Comparison of ENCODE assay signal across 19 mouse cellular contexts in genomic region chr17:90130836-90131235, GRCm38 (mm10).
A peak's percentile ranks its signal among the peaks of the same experiment; 100 is the strongest.
DNase-seq lines count a peak whose midpoint lies in the region; ATAC-seq lines count a peak whose summit lies in the region.
"Had no signal": no experiment of that assay in that cellular context is flagged by ENCODE, and none has a peak within 500 bp of the region (broad histone marks: within the 10 kb centered on the region; RNA-seq: fewer than 3 reads in every experiment).

No protein-coding gene starts in this region.

- H3K27ac ChIP-seq in forebrain, embryonic 15.5 days (replicated peaks), result no peak overlapping the region
- no peak overlapping the region for H3K27ac ChIP-seq in forebrain, embryonic 11.5 days (ENCODE audit: low read depth, low read length)
- no peak overlapping the region for H3K27ac ChIP-seq in neural tube, embryonic 11.5 days (ENCODE audit: low read depth, low read length)
- no peak overlapping the region for H3K27ac ChIP-seq in neural tube, embryonic 15.5 days (replicated peaks)
- no peak overlapping the region for H3K27ac ChIP-seq in heart, embryonic 10.5 days
- H3K27ac ChIP-seq: heart, embryonic 15.5 days; hindbrain, embryonic 10.5 days; intestine, embryonic 15.5 days; limb, embryonic 12.5 days; liver, embryonic 15.5 days; neural tube, embryonic 13.5 days had no signal

- no peaks in the 10 kb centered on the region for H3K9me3 ChIP-seq in forebrain, embryonic 15.5 days
- no peaks in the 10 kb centered on the region for H3K9me3 ChIP-seq in forebrain, embryonic 11.5 days (ENCODE audit: control insufficient read depth, low read length)
- no peaks in the 10 kb centered on the region for H3K9me3 ChIP-seq in neural tube, embryonic 11.5 days (ENCODE audit: control insufficient read depth, low read length)
- H3K9me3 ChIP-seq in neural tube, embryonic 15.5 days (replicated peaks), result no peaks in the 10 kb centered on the region
- H3K9me3 ChIP-seq in heart, embryonic 10.5 days, result no peaks in the 10 kb centered on the region
- H3K9me3 ChIP-seq: heart, embryonic 15.5 days; hindbrain, embryonic 10.5 days; intestine, embryonic 15.5 days; limb, embryonic 12.5 days; liver, embryonic 15.5 days; neural tube, embryonic 13.5 days had no signal

- no peak for DNase-seq in forebrain, embryonic 11.5 days (ENCODE audit: low spot score)
- DNase-seq in neural tube, embryonic 11.5 days (ENCODE audit: low spot score), result no peak
- DNase-seq in cerebellum, adult 9-11 months, result peak; percentile 61
- no peak for DNase-seq in thymus, postnatal 14 days
- no peak for DNase-seq in heart, embryonic 10.5 days (ENCODE audit: low spot score)
- DNase-seq: adrenal gland, postnatal 25 days; B cell, adult 2 months; heart, adult 11 months; right cerebral cortex, postnatal 4 days had no signal

- no peak overlapping the region for H3K9ac ChIP-seq in forebrain, embryonic 15.5 days (replicated peaks)
- H3K9ac ChIP-seq in forebrain, embryonic 11.5 days (ENCODE audit: low read length), result no peak overlapping the region
- no peak overlapping the region for H3K9ac ChIP-seq in neural tube, embryonic 11.5 days (ENCODE audit: low read length)
- H3K9ac ChIP-seq in neural tube, embryonic 15.5 days (replicated peaks), result no peak overlapping the region
- H3K9ac ChIP-seq: heart, embryonic 15.5 days; intestine, embryonic 15.5 days; limb, embryonic 12.5 days; liver, embryonic 15.5 days; neural tube, embryonic 13.5 days had no signal

- H3K4me3 ChIP-seq in forebrain, embryonic 15.5 days, result no peak overlapping the region
- no peak overlapping the region for H3K4me3 ChIP-seq in forebrain, embryonic 11.5 days (ENCODE audit: low read depth, low read length)
- H3K4me3 ChIP-seq in neural tube, embryonic 11.5 days (ENCODE audit: low read depth, low read length), result no peak overlapping the region
- H3K4me3 ChIP-seq in neural tube, embryonic 15.5 days (replicated peaks), result no peak overlapping the region
- H3K4me3 ChIP-seq in heart, embryonic 10.5 days, result no peak overlapping the region
- H3K4me3 ChIP-seq: heart, embryonic 15.5 days; hindbrain, embryonic 10.5 days; intestine, embryonic 15.5 days; limb, embryonic 12.5 days; liver, embryonic 15.5 days; neural tube, embryonic 13.5 days had no signal

- no peak overlapping the region for H3K4me2 ChIP-seq in forebrain, embryonic 15.5 days (replicated peaks)
- no peak overlapping the region for H3K4me2 ChIP-seq in forebrain, embryonic 11.5 days (ENCODE audit: low read depth, low read length, severe bottlenecking)
- H3K4me2 ChIP-seq in neural tube, embryonic 11.5 days (ENCODE audit: low read depth), result no peak overlapping the region
- H3K4me2 ChIP-seq in neural tube, embryonic 15.5 days, result no peak overlapping the region
- H3K4me2 ChIP-seq: heart, embryonic 15.5 days; intestine, embryonic 15.5 days; limb, embryonic 12.5 days; liver, embryonic 15.5 days; neural tube, embryonic 13.5 days had no signal

- H3K27me3 ChIP-seq in forebrain, embryonic 15.5 days, result no peaks in the 10 kb centered on the region
- no peaks in the 10 kb centered on the region for H3K27me3 ChIP-seq in forebrain, embryonic 11.5 days (ENCODE audit: control insufficient read depth, insufficient read depth, low read length)
- H3K27me3 ChIP-seq in neural tube, embryonic 11.5 days (ENCODE audit: control insufficient read depth, insufficient read depth, low read length), result no peaks in the 10 kb centered on the region
- no peaks in the 10 kb centered on the region for H3K27me3 ChIP-seq in neural tube, embryonic 15.5 days (replicated peaks)
- H3K27me3 ChIP-seq in heart, embryonic 10.5 days (ENCODE audit: insufficient read depth, poor library complexity, severe bottlenecking), result no peaks in the 10 kb centered on the region
- H3K27me3 ChIP-seq: heart, embryonic 15.5 days; intestine, embryonic 15.5 days; limb, embryonic 12.5 days; liver, embryonic 15.5 days; neural tube, embryonic 13.5 days had no signal

- ATAC-seq in forebrain, embryonic 15.5 days (replicated peaks), result 0 out of 2 replicates have a peak, but pooled peaks have one; percentile 29
- no peak for ATAC-seq in forebrain, embryonic 11.5 days (replicated peaks; ENCODE audit: low FRiP score)
- peak; percentile 38 for ATAC-seq in neural tube, embryonic 11.5 days (ENCODE audit: insufficient read depth, low FRiP score, low TSS enrichment)
- ATAC-seq in neural tube, embryonic 15.5 days (ENCODE audit: low FRiP score), result no peak
- ATAC-seq: intestine, embryonic 15.5 days; lung, postnatal 0 days; midbrain, embryonic 16.5 days had no signal

- WGBS in forebrain, embryonic 15.5 days, result 71% methylated on average over 12 of the region's 12 CpGs
- WGBS in forebrain, embryonic 11.5 days, result 89% methylated on average over 11 of the region's 12 CpGs
- WGBS in neural tube, embryonic 11.5 days, result 63% methylated on average over 12 of the region's 12 CpGs
- 49% methylated on average over 11 of the region's 12 CpGs for WGBS in neural tube, embryonic 15.5 days
- 77% methylated on average over 12 of the region's 12 CpGs for WGBS in heart, embryonic 10.5 days

- no peaks in the 10 kb centered on the region for H3K4me1 ChIP-seq in forebrain, embryonic 15.5 days
- H3K4me1 ChIP-seq in forebrain, embryonic 11.5 days (replicated peaks; ENCODE audit: control insufficient read depth, insufficient read depth, low read length), result no peaks in the 10 kb centered on the region
- H3K4me1 ChIP-seq in neural tube, embryonic 11.5 days (ENCODE audit: control insufficient read depth, insufficient read depth, low read length), result no peaks in the 10 kb centered on the region
- no peaks in the 10 kb centered on the region for H3K4me1 ChIP-seq in neural tube, embryonic 15.5 days
- H3K4me1 ChIP-seq in heart, embryonic 10.5 days, result no peaks in the 10 kb centered on the region
- H3K4me1 ChIP-seq: heart, embryonic 15.5 days; hindbrain, embryonic 10.5 days; intestine, embryonic 15.5 days; limb, embryonic 12.5 days; liver, embryonic 15.5 days; neural tube, embryonic 13.5 days had no signal

- H3K36me3 ChIP-seq in forebrain, embryonic 15.5 days, result no peaks in the 10 kb centered on the region
- H3K36me3 ChIP-seq in forebrain, embryonic 11.5 days (ENCODE audit: control insufficient read depth, insufficient read depth, low read length), result no peaks in the 10 kb centered on the region
- H3K36me3 ChIP-seq in neural tube, embryonic 11.5 days (ENCODE audit: control insufficient read depth, insufficient read depth, low read length), result no peaks in the 10 kb centered on the region
- H3K36me3 ChIP-seq in neural tube, embryonic 15.5 days, result no peaks in the 10 kb centered on the region
- H3K36me3 ChIP-seq in heart, embryonic 10.5 days, result no peaks in the 10 kb centered on the region
- H3K36me3 ChIP-seq: heart, embryonic 15.5 days; hindbrain, embryonic 10.5 days; intestine, embryonic 15.5 days; limb, embryonic 12.5 days; liver, embryonic 15.5 days; neural tube, embryonic 13.5 days had no signal

Comparison
In these comparisons a context has a peak if more than half of its experiments do, and no peak if none do; other contexts are left out.
1. ATAC-seq: peak in forebrain, embryonic 15.5 days (single experiment) and neural tube, embryonic 11.5 days (single experiment); none in forebrain, embryonic 11.5 days (single experiment) and neural tube, embryonic 15.5 days (single experiment).